In genomic region chr2:168117553-168117952, GRCm38 (mm10) we compare ENCODE assay signal across 8 mouse cellular contexts. TPM values are rescaled to one million over a fixed set of nuclear protein-coding genes. Genes with fewer than 3 reads are reported as not detected.
DNase-seq lines count a peak whose midpoint lies in the region; ATAC-seq and TF ChIP-seq lines count a peak whose summit lies in the region.

No protein-coding gene starts in this region.

- H3K27ac ChIP-seq in neural tube, embryonic 11.5 days (ENCODE audit: low read depth, low read length), result no peak overlapping the region
- no peak overlapping the region for H3K27ac ChIP-seq in limb, embryonic 12.5 days
- H3K27ac ChIP-seq in small intestine, adult 2 months (ENCODE audit: insufficient read depth, low read depth, low read length), result no peak overlapping the region

- peaks cover 5% of the 10 kb centered on the region for H3K4me1 ChIP-seq in neural tube, embryonic 11.5 days (ENCODE audit: control insufficient read depth, insufficient read depth, low read length)
- peaks cover 26% of the 10 kb centered on the region for H3K4me1 ChIP-seq in limb, embryonic 12.5 days (replicated peaks)
- peaks cover 8% of the 10 kb centered on the region for H3K4me1 ChIP-seq in small intestine, adult 2 months (ENCODE audit: control insufficient read depth, insufficient read depth, insufficient read length, low read length)

- H3K4me2 ChIP-seq in neural tube, embryonic 11.5 days (ENCODE audit: low read depth), result peak overlapping the region; percentile 64
- H3K4me2 ChIP-seq in limb, embryonic 12.5 days, result peak overlapping the region; percentile 84

- no peak for TF ChIP-seq CTCF in small intestine, adult 2 months (IDR thresholded peaks at IDR 0.05; ENCODE audit: extremely low read depth, insufficient read length, insufficient replicate concordance, low read depth, low read length)

- H3K9me3 ChIP-seq in neural tube, embryonic 11.5 days (ENCODE audit: control insufficient read depth, low read length), result no peaks in the 10 kb centered on the region
- no peaks in the 10 kb centered on the region for H3K9me3 ChIP-seq in limb, embryonic 12.5 days

- H3K9ac ChIP-seq in neural tube, embryonic 11.5 days (ENCODE audit: low read length), result peak overlapping the region; percentile 51
- peak overlapping the region; percentile 57 for H3K9ac ChIP-seq in limb, embryonic 12.5 days (replicated peaks)

- peak overlapping the region; percentile 34 for H3K4me3 ChIP-seq in neural tube, embryonic 11.5 days (ENCODE audit: low read depth, low read length)
- peak overlapping the region; percentile 45 for H3K4me3 ChIP-seq in limb, embryonic 12.5 days (replicated peaks)
- H3K4me3 ChIP-seq in small intestine, adult 2 months (ENCODE audit: low read depth, low read length), result peak overlapping the region; percentile 74

- H3K27me3 ChIP-seq in neural tube, embryonic 11.5 days (ENCODE audit: control insufficient read depth, insufficient read depth, low read length), result no peaks in the 10 kb centered on the region
- peaks cover 4% of the 10 kb centered on the region; the same call in 1 of the 2 replicates for H3K27me3 ChIP-seq in limb, embryonic 12.5 days
- H3K27me3 ChIP-seq in small intestine, adult 2 months (ENCODE audit: control insufficient read depth, insufficient read depth, low read length), result no peaks in the 10 kb centered on the region; the same call in none of the 2 replicates

- no peak for TF ChIP-seq POLR2A in small intestine, adult 2 months (IDR thresholded peaks at IDR 0.05; ENCODE audit: low read depth, low read length)

- ATAC-seq in frontal cortex, adult (ENCODE audit: low TSS enrichment), result peak; percentile 5; the same call in 1 of the 2 replicates
- ATAC-seq in neural tube, embryonic 11.5 days (ENCODE audit: insufficient read depth, low FRiP score, low TSS enrichment), result peak; percentile 24
- peak; percentile 54; the same call in 1 of the 2 replicates for ATAC-seq in limb, embryonic 12.5 days (ENCODE audit: insufficient number of reproducible peaks, insufficient read depth, low FRiP score, low TSS enrichment, low read depth)

- H3K36me3 ChIP-seq in neural tube, embryonic 11.5 days (ENCODE audit: control insufficient read depth, insufficient read depth, low read length), result no peaks in the 10 kb centered on the region
- H3K36me3 ChIP-seq in limb, embryonic 12.5 days, result no peaks in the 10 kb centered on the region
- H3K36me3 ChIP-seq in small intestine, adult 2 months (ENCODE audit: control insufficient read depth, insufficient read depth, low read length), result no peaks in the 10 kb centered on the region

- no peak for DNase-seq in frontal cortex, postnatal 36 days (ENCODE audit: low spot score in 2 of 2)
- DNase-seq in neural tube, embryonic 11.5 days (ENCODE audit: low spot score), result no peak
- DNase-seq in neural tube, embryonic 10.5 days (ENCODE audit: extremely low spot score, low spot score), result no peak
- no peak for DNase-seq in layer of hippocampus, postnatal 25 days (ENCODE audit: extremely low spot score in 1 of 2, low spot score in 1 of 2)
- DNase-seq in urinary bladder, adult 2 months (ENCODE audit: low spot score), result no peak

- 2% methylated on average over 11 of the region's 13 CpGs for WGBS in neural tube, embryonic 11.5 days
- WGBS in limb, embryonic 12.5 days, result 2% methylated on average over 13 of the region's 13 CpGs
- WGBS in small intestine, adult 2 months, result 6% methylated on average over 13 of the region's 13 CpGs

RNA-seq across cellular contexts. Expression of gene Pard6b, which starts 36.7 kb away (rescaled TPM):
- 6.7 and 7.8 TPM in 2 replicates for polyA plus RNA-seq in neural tube, embryonic 11.5 days (2014; fragmentation: Nextera tagmentation; extraction: Ambion mirVana)
- 5.4 and 6.4 TPM in 2 replicates for polyA plus RNA-seq in limb, embryonic 12.5 days (2016; fragmentation: Nextera tagmentation; extraction: Ambion mirVana)
- polyA plus RNA-seq in small intestine, adult 2 months (2012; rRNA removed), result 18.2 and 55.5 TPM in 2 replicates
- 1 to 10 TPM; 4.2 TPM for total RNA-seq in layer of hippocampus, postnatal 25 days (2021)
- 6.3 and 8.3 TPM in 2 replicates for polyA plus RNA-seq in urinary bladder, adult 2 months (2012; rRNA removed)
